Mouse (Mus musculus) thymus, adult 2 months (tissue): Measurements from ENCODE around the gene Lhpp. TPM values are rescaled to one million over a fixed set of nuclear protein-coding genes. Genes with fewer than 3 reads are reported as not detected.

Source experiments
- DNase-seq: peaks from one replicate; pipeline ENCODE4 v3.0.0; 2021
- H3K27ac ChIP-seq: fragments of 200-500 bp; 2 replicates; pipeline ENCODE4 v1.5.1; 2012; ENCODE audit warnings: low read length, control low read depth; ENCODE audit not compliant: control insufficient read depth, insufficient read depth
- H3K27me3 ChIP-seq: fragments of 200-500 bp; 2 replicates; pipeline ENCODE4 v1.6.1; 2012; ENCODE audit warnings: mild to moderate bottlenecking, low read length, moderate library complexity, mixed read lengths; ENCODE audit not compliant: control insufficient read depth, insufficient read depth
- H3K36me3 ChIP-seq: fragments of 200-500 bp; 2 replicates; pipeline ENCODE4 v1.6.1; 2012; ENCODE audit warnings: mild to moderate bottlenecking, low read length, moderate library complexity; ENCODE audit not compliant: control insufficient read depth, insufficient read depth
- H3K4me1 ChIP-seq: fragments of 200-500 bp; replicated peaks from 2 replicates; pipeline ENCODE4 v1.6.1; 2012; ENCODE audit warnings: low read length; ENCODE audit not compliant: control insufficient read depth, insufficient read depth
- H3K4me3 ChIP-seq: fragments of 200-500 bp; 2 replicates; pipeline ENCODE4 v1.5.1; 2012; ENCODE audit warnings: mild to moderate bottlenecking, low read length, control low read depth, moderate library complexity; ENCODE audit not compliant: control insufficient read depth, insufficient read depth
- CTCF ChIP-seq: fragments of 200-500 bp; IDR thresholded peaks from 2 replicates; pipeline ENCODE4 v1.5.1; 2012; ENCODE audit warnings: mild to moderate bottlenecking, control low read depth, low read length, moderate library complexity, borderline replicate concordance; ENCODE audit not compliant: control insufficient read depth, poor library complexity, insufficient read depth; ENCODE audit errors: extremely low read depth
- POLR2A ChIP-seq: fragments of 200-500 bp; IDR thresholded peaks from 2 replicates; pipeline ENCODE4 v1.6.1; 2012; ENCODE audit warnings: mild to moderate bottlenecking, low read length, control low read depth, moderate library complexity; ENCODE audit not compliant: control insufficient read depth, poor library complexity, insufficient read depth; ENCODE audit errors: extremely low read depth
- WGBS: fragments of 180-500 bp; shearing (Covaris S2); methylation state at CpG from one replicate; pipeline ENCODE4 v1.1.7; 2018; 5-methylcytosine and 5-hydroxymethylcytosine counted together
- polyA plus RNA-seq: library from polyadenylated mRNA; depleted of rRNA; stranded (reverse); fragments of >200 nt; gene quantifications from 2 replicates; pipeline ENCODE4 v1.2.3, GENCODE M21; 2012

Lhpp gene
- polyA plus RNA-seq, 1 experiment = 12.0 TPM

GRCm38 (mm10) chr7:132581441-132581840, 29.0 kb upstream of the Lhpp start:
- Histone ChIP-seq H3K4me1 (peaks cover 3% of the 10 kb centered on the region; the same call in 1 of the 2 replicates), H3K27me3 (no peaks in the 10 kb centered on the region), H3K4me3 (no peak overlapping the region), H3K36me3 (no peaks in the 10 kb centered on the region), H3K27ac (no peak overlapping the region)
- TF ChIP-seq POLR2A (no peak), CTCF (no peak)
- 96% methylated on average over 2 of the region's 2 CpGs for WGBS
- DNase-seq = no peak

GRCm38 (mm10) chr7:132585695-132586491, 24.5 kb upstream of the Lhpp start:
- Histone ChIP-seq H3K4me3 (no peak overlapping the region), H3K27ac (no peak overlapping the region), H3K27me3 (no peaks in the 10 kb centered on the region), H3K36me3 (no peaks in the 10 kb centered on the region), H3K4me1 (no peaks in the 10 kb centered on the region)
- no peak for DNase-seq
- 84% methylated on average over 3 of the region's 3 CpGs for WGBS
- no peak for TF ChIP-seq CTCF
- no peak for TF ChIP-seq POLR2A

- Histone ChIP-seq H3K4me1 (no peaks in the 10 kb centered on the region), H3K27me3 (no peaks in the 10 kb centered on the region), H3K27ac (no peak overlapping the region), H3K4me3 (no peak overlapping the region), H3K36me3 (no peaks in the 10 kb centered on the region)
- 91% methylated on average over 5 of the region's 5 CpGs for WGBS
- no peak for TF ChIP-seq CTCF
- TF ChIP-seq POLR2A = no peak
- no peak for DNase-seq
These were observed 23.3 kb upstream of the Lhpp start for GRCm38 (mm10) chr7:132587167-132587566.

- no peaks in the 10 kb centered on the region for H3K36me3 ChIP-seq
- H3K27ac ChIP-seq = no peak overlapping the region
- 61% methylated on average over 5 of the region's 5 CpGs for WGBS
- no peak for DNase-seq
- H3K4me3 ChIP-seq = no peak overlapping the region
- H3K4me1 ChIP-seq = no peaks in the 10 kb centered on the region
- H3K27me3 ChIP-seq = no peaks in the 10 kb centered on the region; the same call in 1 of the 2 replicates
- TF ChIP-seq CTCF (no peak), POLR2A (no peak)
These were observed 20.8 kb upstream of the Lhpp start for GRCm38 (mm10) chr7:132589610-132590009.

- Histone ChIP-seq H3K4me1 (peaks cover 8% of the 10 kb centered on the region), H3K4me3 (no peak overlapping the region), H3K36me3 (no peaks in the 10 kb centered on the region), H3K27ac (no peak overlapping the region), H3K27me3 (peaks cover 14% of the 10 kb centered on the region; the same call in 1 of the 2 replicates)
- TF ChIP-seq POLR2A (no peak), CTCF (no peak)
- no peak for DNase-seq
- 97% methylated on average over 2 of the region's 2 CpGs for WGBS
These were observed 16.7 kb upstream of the Lhpp start for GRCm38 (mm10) chr7:132593762-132594161.

- 97% methylated on average over 2 of the region's 2 CpGs for WGBS
- Histone ChIP-seq H3K27me3 (peaks cover 16% of the 10 kb centered on the region; the same call in 1 of the 2 replicates), H3K4me1 (peaks cover 8% of the 10 kb centered on the region), H3K36me3 (no peaks in the 10 kb centered on the region), H3K27ac (no peak overlapping the region), H3K4me3 (no peak overlapping the region)
- TF ChIP-seq CTCF (no peak), POLR2A (no peak)
- DNase-seq = no peak
These were observed 16.1 kb upstream of the Lhpp start for GRCm38 (mm10) chr7:132594325-132594724.
